Mouse (Mus musculus) kidney, adult 2 months (tissue): ENCODE results near the gene 1700042G07Rik. TPM values are rescaled to one million over a fixed set of nuclear protein-coding genes. Genes with fewer than 3 reads are reported as not detected.

Experiments
- DNase-seq: peaks from one replicate; pipeline ENCODE4 v3.0.0; 2021
- H3K27ac ChIP-seq: fragments of 200-500 bp; 2 replicates; pipeline ENCODE4 v1.5.1; 2012; ENCODE audit warnings: low read depth, low read length, control low read depth, inconsistent platforms; ENCODE audit not compliant: insufficient read depth
- H3K27me3 ChIP-seq: fragments of 200-500 bp; replicated peaks from 2 replicates; pipeline ENCODE4 v1.6.1; 2012; ENCODE audit warnings: mild to moderate bottlenecking, moderate library complexity, low read length, inconsistent platforms; ENCODE audit not compliant: control insufficient read depth, insufficient read depth
- H3K36me3 ChIP-seq: fragments of 200-500 bp; 2 replicates; pipeline ENCODE4 v1.6.1; 2012; ENCODE audit warnings: mild to moderate bottlenecking, moderate library complexity, low read length, inconsistent platforms; ENCODE audit not compliant: control insufficient read depth, insufficient read depth
- H3K4me1 ChIP-seq: fragments of 200-500 bp; 2 replicates; pipeline ENCODE4 v1.6.1; 2011; ENCODE audit warnings: low read length; ENCODE audit not compliant: control insufficient read depth, insufficient read depth
- H3K4me3 ChIP-seq: fragments of 200-500 bp; 2 replicates; pipeline ENCODE4 v1.5.1; 2011; ENCODE audit warnings: mild to moderate bottlenecking, low read depth, low read length, control low read depth; ENCODE audit not compliant: insufficient read depth
- CTCF ChIP-seq: fragments of 200-500 bp; conservative IDR thresholded peaks from 2 replicates; pipeline ENCODE4 v1.5.1; 2011; ENCODE audit warnings: low read depth, mild to moderate bottlenecking, control low read depth, low read length, moderate library complexity, mixed read lengths; ENCODE audit not compliant: insufficient read depth, insufficient read length
- POLR2A ChIP-seq: fragments of 200-500 bp; IDR thresholded peaks from one replicate; pipeline ENCODE4 v1.6.1; 2011; ENCODE audit warnings: low read depth, low read length, control low read depth
- WGBS: fragments of 180-500 bp; shearing (Covaris S2); methylation state at CpG from one replicate; pipeline ENCODE4 v1.1.7; 2018; 5-methylcytosine and 5-hydroxymethylcytosine counted together
- polyA plus RNA-seq: library from polyadenylated mRNA; depleted of rRNA; stranded (reverse); fragments of >200 nt; gene quantifications from 2 replicates; pipeline ENCODE4 v1.2.3, GENCODE M21; 2012

1700042G07Rik gene
- polyA plus RNA-seq, 1 experiment: not detected

GRCm38 (mm10) chr4:116150862-116151221, 22.3 kb upstream of the 1700042G07Rik start:
- Histone ChIP-seq H3K4me3 (peak overlapping the region; percentile 79), H3K4me1 (peaks cover 6% of the 10 kb centered on the region; the same call in 1 of the 2 replicates), H3K27ac (peak overlapping the region; percentile 58), H3K27me3 (no peaks in the 10 kb centered on the region), H3K36me3 (no peaks in the 10 kb centered on the region)
- 6% methylated on average over 4 of the region's 4 CpGs for WGBS
- TF ChIP-seq POLR2A: no peak
- TF ChIP-seq CTCF: no peak
- no peak for DNase-seq

GRCm38 (mm10) chr4:116151238-116151637, 21.9 kb upstream of the 1700042G07Rik start, which contains the start of gene Lurap1:
Gene Lurap1, minus strand, starts transcription at chr4:116151338.
- H3K27ac ChIP-seq: peak within 1 kb of the TSS; percentile 95
- TF ChIP-seq POLR2A: no peak
- no peak for TF ChIP-seq CTCF
- H3K27me3 ChIP-seq: no peaks in the 10 kb centered on the region
- H3K4me1 ChIP-seq: peaks cover 6% of the 10 kb centered on the region; the same call in 1 of the 2 replicates
- no peaks in the 10 kb centered on the region; the same call in 1 of the 2 replicates for H3K36me3 ChIP-seq
- peak within 1 kb of the TSS; percentile 79 for H3K4me3 ChIP-seq
- DNase-seq: no peak
- WGBS: 57% methylated on average over 6 of the region's 6 CpGs

GRCm38 (mm10) chr4:116152702-116153101, 20.5 kb upstream of the 1700042G07Rik start:
- Histone ChIP-seq H3K4me1 (peaks cover 8% of the 10 kb centered on the region; the same call in 1 of the 2 replicates), H3K27ac (no peak overlapping the region), H3K36me3 (no peaks in the 10 kb centered on the region; the same call in 1 of the 2 replicates), H3K4me3 (no peak overlapping the region), H3K27me3 (no peaks in the 10 kb centered on the region)
- TF ChIP-seq POLR2A (no peak), CTCF (no peak)
- DNase-seq: no peak
- 95% methylated on average over 15 of the region's 15 CpGs for WGBS

GRCm38 (mm10) chr4:116157882-116158281, 15.3 kb upstream of the 1700042G07Rik start:
- TF ChIP-seq CTCF: no peak
- no peak for TF ChIP-seq POLR2A
- 51% methylated on average over 2 of the region's 2 CpGs for WGBS
- no peak overlapping the region for H3K4me3 ChIP-seq
- peak; percentile 72 for DNase-seq
- H3K27me3 ChIP-seq: no peaks in the 10 kb centered on the region
- peaks cover 1% of the 10 kb centered on the region; the same call in 1 of the 2 replicates for H3K36me3 ChIP-seq
- peak overlapping the region; percentile 87 for H3K27ac ChIP-seq
- peaks cover 9% of the 10 kb centered on the region for H3K4me1 ChIP-seq

GRCm38 (mm10) chr4:116159912-116160311, 13.3 kb upstream of the 1700042G07Rik start:
- H3K27ac ChIP-seq: peak overlapping the region; percentile 3; the same call in 1 of the 2 replicates
- DNase-seq: peak; percentile 38
- H3K27me3 ChIP-seq: no peaks in the 10 kb centered on the region
- peaks cover 14% of the 10 kb centered on the region for H3K4me1 ChIP-seq
- TF ChIP-seq CTCF: no peak
- TF ChIP-seq POLR2A: no peak
- H3K36me3 ChIP-seq: peaks cover 1% of the 10 kb centered on the region; the same call in 1 of the 2 replicates
- WGBS: 61% methylated on average over 3 of the region's 3 CpGs
- H3K4me3 ChIP-seq: no peak overlapping the region

- 56% methylated on average over 3 of the region's 3 CpGs for WGBS
- TF ChIP-seq POLR2A: no peak
- DNase-seq: no peak
Measured at GRCm38 (mm10) chr4:116160769-116161168, 12.4 kb upstream of the 1700042G07Rik start.

GRCm38 (mm10) chr4:116162142-116162541, 11.0 kb upstream of the 1700042G07Rik start:
- H3K36me3 ChIP-seq: peaks cover 1% of the 10 kb centered on the region; the same call in 1 of the 2 replicates
- peak overlapping the region; percentile 79 for H3K27ac ChIP-seq
- DNase-seq: peak; percentile 72
- H3K27me3 ChIP-seq: no peaks in the 10 kb centered on the region
- no peak overlapping the region for H3K4me3 ChIP-seq
- no peak for TF ChIP-seq CTCF
- no peak for TF ChIP-seq POLR2A
- WGBS: 28% methylated on average over 4 of the region's 4 CpGs
- peaks cover 14% of the 10 kb centered on the region for H3K4me1 ChIP-seq

More at GRCm38 (mm10) chr4:116160769-116161168, 12.4 kb upstream of the 1700042G07Rik start:
- peaks cover 1% of the 10 kb centered on the region; the same call in 1 of the 2 replicates for H3K36me3 ChIP-seq
- H3K27ac ChIP-seq: no peak overlapping the region
- H3K4me3 ChIP-seq: no peak overlapping the region
- no peaks in the 10 kb centered on the region for H3K27me3 ChIP-seq
- peaks cover 14% of the 10 kb centered on the region for H3K4me1 ChIP-seq
